Mouse (Mus musculus): ENCODE measurements around the gene 4930435E12Rik.

Gene 4930435E12Rik

GRCm38 (mm10) chr16:38769529-38769928, 59.0 kb downstream of the 4930435E12Rik start:
- no peak for DNase-seq (ENCODE audit: low read depth)

- DNase-seq (ENCODE audit: low read depth), result no peak
Observed at GRCm38 (mm10) chr16:38768386-38768785, 60.2 kb downstream of the 4930435E12Rik start.

GRCm38 (mm10) chr16:38767761-38768160, 60.8 kb downstream of the 4930435E12Rik start:
- no peak for DNase-seq (ENCODE audit: low read depth)

GRCm38 (mm10) chr16:38766671-38767070, 61.9 kb downstream of the 4930435E12Rik start:
- no peak for DNase-seq (ENCODE audit: low read depth)

GRCm38 (mm10) chr16:38763508-38763907, 65.0 kb downstream of the 4930435E12Rik start:
- no peak for DNase-seq (ENCODE audit: low read depth)

GRCm38 (mm10) chr16:38762401-38762800, 66.1 kb downstream of the 4930435E12Rik start:
- no peak for DNase-seq (ENCODE audit: low read depth)
